Mouse (Mus musculus): Measurements from ENCODE around the gene 9930022D16Rik.

DNA sequence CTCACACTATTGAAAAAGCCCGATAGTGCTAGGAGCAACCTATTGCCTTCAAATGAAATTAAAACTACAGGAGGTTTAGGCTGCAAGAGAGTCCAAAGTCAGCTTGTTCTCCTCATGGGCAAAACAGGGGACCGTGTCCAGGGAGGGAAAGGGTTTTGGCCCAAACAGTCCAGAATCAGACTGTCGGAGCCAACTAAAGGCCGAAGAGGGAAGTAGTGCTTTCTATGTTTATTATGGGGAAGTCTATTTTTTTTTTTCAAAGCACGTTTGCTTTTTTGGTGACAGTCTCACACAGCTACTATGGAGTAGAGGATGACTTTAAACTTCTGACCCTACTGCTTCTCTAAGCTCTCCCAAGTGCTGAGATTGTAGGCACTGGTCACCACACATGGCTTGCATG, 54.4 kb downstream of the 9930022D16Rik start:
- TF ChIP-seq POLR2A (IDR thresholded peaks at IDR 0.05; ENCODE audit: low read depth, low read length) (no peak), CTCF (IDR thresholded peaks at IDR 0.05; ENCODE audit: extremely low read depth, insufficient read depth, insufficient read length, insufficient replicate concordance) (no peak)

All from spleen, adult 2 months (tissue).